Mouse (Mus musculus) heart, postnatal 0 days (tissue): ENCODE results near the gene Ntrk3.

Experiments used
- CTCF ChIP-seq: IDR thresholded peaks from 2 replicates; pipeline ENCODE4 v1.5.1; 2016; ENCODE audit warnings: antibody characterized with exemption, control low read depth, low read depth
- EP300 ChIP-seq: IDR thresholded peaks from 2 replicates; pipeline ENCODE4 v1.6.1; 2016; ENCODE audit warnings: antibody characterized with exemption, low read depth

GRCm38 (mm10) chr7:78361341-78362309, 376.2 kb downstream of the Ntrk3 start:
- TF ChIP-seq CTCF (no peak), EP300 (no peak)
